Mouse (Mus musculus) heart, adult 2 months (tissue): Measurements from ENCODE around the gene Adad2. TPM values are rescaled to one million over a fixed set of nuclear protein-coding genes. Genes with fewer than 3 reads are reported as not detected.

Experiments
- DNase-seq, 2 experiments: peaks; one replicate each; pipeline ENCODE4 v3.0.0; 2021
- H3K27ac ChIP-seq: fragments of 200-600 bp; 2 replicates; pipeline ENCODE4 v1.8.1; 2022
- H3K27me3 ChIP-seq: fragments of 200-500 bp; 2 replicates; pipeline ENCODE4 v1.6.1; 2012; ENCODE audit warnings: mild to moderate bottlenecking, low read length, inconsistent platforms, mixed read lengths; ENCODE audit not compliant: control insufficient read depth, insufficient read depth
- H3K36me3 ChIP-seq: fragments of 200-500 bp; 2 replicates; pipeline ENCODE4 v1.6.1; 2012; ENCODE audit warnings: low read length, inconsistent platforms; ENCODE audit not compliant: control insufficient read depth, insufficient read depth
- H3K4me1 ChIP-seq: fragments of 200-500 bp; 2 replicates; pipeline ENCODE4 v1.6.1; 2011; ENCODE audit warnings: low read length; ENCODE audit not compliant: control insufficient read depth, insufficient read depth
- H3K4me3 ChIP-seq: fragments of 200-600 bp; 2 replicates; pipeline ENCODE4 v1.8.1; 2022
- H3K79me2 ChIP-seq: fragments of 200-500 bp; replicated peaks from 2 replicates; pipeline ENCODE4 v1.6.1; 2012; ENCODE audit warnings: mild to moderate bottlenecking, inconsistent platforms, low read length, moderate library complexity, mixed read lengths; ENCODE audit not compliant: control insufficient read depth, insufficient read depth
- H3K9ac ChIP-seq: fragments of 200-500 bp; 2 replicates; pipeline ENCODE4 v1.6.1; 2012; ENCODE audit warnings: low read depth, mild to moderate bottlenecking, control low read depth, inconsistent platforms, low read length, mixed read lengths
- CTCF ChIP-seq: fragments of 200-600 bp; IDR thresholded peaks from 2 replicates; pipeline ENCODE4 v1.8.1; 2022; ENCODE audit warnings: antibody characterized with exemption, mild to moderate bottlenecking, moderate library complexity
- EP300 ChIP-seq: fragments of 200-500 bp; IDR thresholded peaks from 2 replicates; pipeline ENCODE4 v1.6.1; 2011; ENCODE audit warnings: low read depth, low read length, control low read depth; ENCODE audit not compliant: insufficient read depth
- POLR2A ChIP-seq: fragments of 200-500 bp; IDR thresholded peaks from 2 replicates; pipeline ENCODE4 v1.6.1; 2011; ENCODE audit warnings: mild to moderate bottlenecking, low read depth, low read length, control low read depth; ENCODE audit not compliant: insufficient read depth
- WGBS: fragments of 180-500 bp; shearing (Covaris S2); methylation state at CpG from one replicate; pipeline ENCODE4 v1.1.7; 2018; 5-methylcytosine and 5-hydroxymethylcytosine counted together
- intact Hi-C: fragments of 180-260 bp; cut with DNase I; formaldehyde crosslinking; loops from one replicate; pipeline ENCODE4 v1.15.1; 2025
- polyA plus RNA-seq: library from polyadenylated mRNA; depleted of rRNA; stranded (reverse); fragments of >200 nt; gene quantifications from 2 replicates; pipeline ENCODE4 v1.2.3, GENCODE M21; 2012
- total RNA-seq, 2 experiments: library from RNA; stranded (reverse); gene quantifications; 2 replicates each; pipeline ENCODE4 v1.2.3; 2021

The Adad2 gene
- total and polyA plus RNA-seq, 3 experiments = not detected

GRCm38 (mm10) chr8:119580441-119581161, 31.9 kb upstream of the Adad2 start:
- Histone ChIP-seq H3K4me1 (no peaks in the 10 kb centered on the region), H3K9ac (no peak overlapping the region), H3K27me3 (no peaks in the 10 kb centered on the region), H3K27ac (no peak overlapping the region), H3K79me2 (no peaks in the 10 kb centered on the region), H3K36me3 (no peaks in the 10 kb centered on the region), H3K4me3 (no peak overlapping the region)
- TF ChIP-seq POLR2A = no peak
- no peak for TF ChIP-seq CTCF
- no peak for TF ChIP-seq EP300
- intact Hi-C loops = no loop called here
- WGBS = 62% methylated on average over 5 of the region's 5 CpGs
- no peak for DNase-seq

DNA sequence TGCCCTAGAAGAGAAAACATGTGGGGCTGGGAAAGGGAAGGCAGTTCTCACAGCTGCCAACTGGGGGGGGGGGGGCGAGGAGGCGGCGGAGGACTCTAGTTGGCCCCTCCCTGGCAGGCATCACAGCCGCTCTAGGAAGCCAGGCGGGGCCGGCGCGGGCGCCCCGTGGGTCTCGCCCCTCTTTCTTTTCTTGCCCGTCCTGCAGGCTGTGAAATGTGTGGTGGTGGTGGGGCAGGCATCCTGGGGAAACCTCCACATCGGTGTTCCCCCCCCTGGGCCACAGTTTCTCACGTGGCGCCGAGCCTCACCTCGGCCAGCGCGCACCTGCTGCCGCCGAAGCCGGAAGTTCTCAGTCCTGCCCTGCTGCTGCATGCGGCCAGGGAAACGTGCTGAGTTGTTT, 26.6 kb upstream of the Adad2 start:
- Histone ChIP-seq H3K79me2 (no peaks in the 10 kb centered on the region), H3K27ac (no peak overlapping the region), H3K27me3 (no peaks in the 10 kb centered on the region; the same call in 1 of the 2 replicates), H3K36me3 (no peaks in the 10 kb centered on the region), H3K4me3 (no peak overlapping the region), H3K9ac (peak overlapping the region; percentile 62; the same call in 1 of the 2 replicates), H3K4me1 (no peaks in the 10 kb centered on the region)
- intact Hi-C loops = no loop called here
- 13% methylated on average over 24 of the region's 24 CpGs for WGBS
- DNase-seq = no peak
- TF ChIP-seq POLR2A (no peak), CTCF (no peak), EP300 (no peak)

DNA sequence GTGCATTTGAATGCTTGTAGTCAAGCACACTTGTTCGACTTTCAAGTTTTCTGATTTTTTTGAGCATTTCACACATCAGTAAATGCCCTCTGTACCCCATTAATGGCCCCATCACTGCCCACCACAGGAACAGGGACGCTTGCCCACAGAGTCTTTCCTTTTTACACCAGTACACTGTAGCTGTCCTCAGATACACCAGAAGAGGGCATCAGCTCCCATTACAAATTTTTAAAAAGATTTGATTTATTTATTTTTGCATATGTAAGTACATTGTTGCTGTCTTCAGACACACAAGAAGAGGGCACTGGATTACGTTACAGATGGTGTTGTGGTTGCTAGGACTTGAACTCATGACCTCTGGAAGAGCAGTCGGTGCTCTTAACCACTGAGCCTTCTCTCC, 24.2 kb upstream of the Adad2 start:
- WGBS = 72% methylated on average over 4 of the region's 4 CpGs
- Histone ChIP-seq H3K79me2 (no peaks in the 10 kb centered on the region), H3K27me3 (no peaks in the 10 kb centered on the region; the same call in 1 of the 2 replicates), H3K9ac (no peak overlapping the region), H3K27ac (no peak overlapping the region), H3K36me3 (no peaks in the 10 kb centered on the region), H3K4me1 (no peaks in the 10 kb centered on the region), H3K4me3 (no peak overlapping the region)
- TF ChIP-seq EP300 (no peak), CTCF (peak; percentile 40), POLR2A (no peak)
- intact Hi-C loops = no loop called here
- no peak for DNase-seq

DNA sequence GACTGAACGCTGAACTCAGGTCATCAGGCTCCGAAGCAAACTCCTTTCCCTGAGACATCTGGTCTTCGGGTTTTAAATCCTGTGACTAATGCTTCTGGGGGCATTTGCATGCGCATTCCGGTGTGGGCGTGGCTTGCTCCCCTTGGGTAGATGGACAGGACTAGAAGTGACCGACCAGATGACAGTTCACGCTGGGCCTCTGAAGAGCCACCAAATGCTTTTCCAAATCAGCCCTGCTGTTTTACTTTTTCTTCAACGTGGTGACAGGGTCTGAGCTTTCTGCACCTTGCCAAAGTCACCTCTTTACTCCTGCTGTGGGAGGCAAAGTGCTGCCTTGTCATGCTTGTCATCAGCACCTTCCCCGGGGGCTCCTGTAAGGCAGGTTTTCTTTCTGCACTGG, 23.7 kb upstream of the Adad2 start:
- Histone ChIP-seq H3K27me3 (no peaks in the 10 kb centered on the region; the same call in 1 of the 2 replicates), H3K4me1 (no peaks in the 10 kb centered on the region), H3K79me2 (no peaks in the 10 kb centered on the region), H3K36me3 (no peaks in the 10 kb centered on the region), H3K9ac (no peak overlapping the region), H3K27ac (no peak overlapping the region), H3K4me3 (no peak overlapping the region)
- TF ChIP-seq POLR2A (no peak), EP300 (no peak), CTCF (no peak)
- intact Hi-C loops = no loop called here
- DNase-seq = no peak
- 26% methylated on average over 10 of the region's 10 CpGs for WGBS

DNA sequence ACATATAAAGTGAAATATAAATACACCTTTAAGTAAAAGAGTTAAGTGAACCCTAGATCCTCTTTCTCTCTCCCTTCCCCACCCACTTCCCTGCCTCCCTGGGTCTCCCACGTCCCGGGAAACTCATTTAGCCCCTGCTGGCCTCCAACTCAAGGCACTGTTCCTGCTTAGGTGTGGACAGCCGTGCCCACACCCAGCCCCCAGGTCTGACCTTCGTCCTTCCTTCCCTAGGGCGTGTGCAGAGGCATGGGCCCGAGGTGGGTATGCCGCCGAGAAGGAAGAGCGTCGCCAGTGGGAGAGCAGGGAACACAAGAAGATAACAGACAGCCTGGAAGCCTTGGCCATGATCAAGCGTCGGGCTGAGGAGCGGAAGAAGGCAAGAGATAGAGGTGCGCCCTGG, 22.2 kb upstream of the Adad2 start:
- 47% methylated on average over 14 of the region's 14 CpGs for whole genome bisulfite sequencing
- TF ChIP-seq POLR2A (no peak), EP300 (no peak), CTCF (no peak)
- no peaks in the 10 kb centered on the region for H3K36me3 ChIP-seq

DNA sequence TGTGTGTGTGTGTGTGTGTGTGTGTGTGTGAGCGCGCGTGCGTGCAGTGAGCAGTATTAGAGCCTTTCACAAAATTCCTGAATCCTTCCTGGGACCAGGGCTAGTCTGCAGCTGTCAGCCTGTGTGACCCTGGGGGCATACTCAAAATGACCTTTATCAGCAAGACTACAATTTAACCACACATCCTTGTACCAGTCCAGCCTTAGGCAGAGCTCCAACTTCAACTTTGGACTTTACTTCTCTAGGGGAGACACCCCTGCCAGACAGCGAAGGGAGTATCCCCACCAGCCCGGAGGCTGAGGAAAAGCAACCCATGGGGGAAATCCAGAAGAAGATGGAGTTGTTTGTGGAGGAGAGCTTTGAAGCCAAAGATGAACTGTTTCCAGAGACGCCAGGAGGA, 21.1 kb upstream of the Adad2 start:
- H3K27me3 ChIP-seq = no peaks in the 10 kb centered on the region
- no peaks in the 10 kb centered on the region for H3K36me3 ChIP-seq
- WGBS = 90% methylated on average over 7 of the region's 7 CpGs
- H3K4me1 ChIP-seq = peaks cover 4% of the 10 kb centered on the region; the same call in 1 of the 2 replicates
- no peak overlapping the region for H3K9ac ChIP-seq
- no peaks in the 10 kb centered on the region for H3K79me2 ChIP-seq
- no peak for TF ChIP-seq EP300
- no peak for TF ChIP-seq CTCF
- TF ChIP-seq POLR2A = no peak
- no peak for DNase-seq
- H3K27ac ChIP-seq = no peak overlapping the region
- no peak overlapping the region for H3K4me3 ChIP-seq
- intact Hi-C loops = no loop called here

More for the DNA sequence above, 22.2 kb upstream of the Adad2 start:
- intact Hi-C loops = no loop called here
- no peaks in the 10 kb centered on the region for H3K79me2 ChIP-seq
- peaks cover 4% of the 10 kb centered on the region; the same call in 1 of the 2 replicates for H3K4me1 ChIP-seq
- no peak overlapping the region for H3K4me3 ChIP-seq
- no peak overlapping the region for H3K27ac ChIP-seq
- H3K27me3 ChIP-seq = no peaks in the 10 kb centered on the region; the same call in 1 of the 2 replicates
- H3K9ac ChIP-seq = no peak overlapping the region
- DNase-seq = no peak
